Mouse (Mus musculus) frontal cortex, postnatal 10 days (tissue): ENCODE data around the gene Bbs1.
A peak's percentile ranks its signal among the peaks of the same experiment; 100 is the strongest.
"Not testable (repeated sequence)": the region's sequence is repeated elsewhere in the genome, so short reads cannot be mapped to it uniquely, and the experiment has no call there.

Experiments used
- DNase-seq, 2 experiments: peaks; one replicate each; pipeline ENCODE4 v3.0.0; 2022; ENCODE audit warnings: low spot score in 2 of 2, mixed read lengths in 1 of 2

Bbs1 gene

GRCm38 (mm10) chr19:4905979-4906794 lies at the start of gene Bbs1:
TSS of gene Bbs1 (minus strand) at chr19:4906628.
- DNase-seq = peak; percentile 43 to 78

GRCm38 (mm10) chr19:4948641-4949040 lies 42.2 kb upstream of the Bbs1 start:
- DNase-seq = not testable (repeated sequence)

GRCm38 (mm10) chr19:4945540-4945939 lies 39.1 kb upstream of the Bbs1 start:
- no peak for DNase-seq

- DNase-seq = peak in 1 of 2 experiments; percentile 32
Measured at GRCm38 (mm10) chr19:4943253-4943588, 36.8 kb upstream of the Bbs1 start.

GRCm38 (mm10) chr19:4942551-4943252 lies 36.3 kb upstream of the Bbs1 start, which contains the start of gene Peli3:
TSS of gene Peli3 (minus strand) at chr19:4943127.
- DNase-seq = peak; percentile 54 to 79

DNA sequence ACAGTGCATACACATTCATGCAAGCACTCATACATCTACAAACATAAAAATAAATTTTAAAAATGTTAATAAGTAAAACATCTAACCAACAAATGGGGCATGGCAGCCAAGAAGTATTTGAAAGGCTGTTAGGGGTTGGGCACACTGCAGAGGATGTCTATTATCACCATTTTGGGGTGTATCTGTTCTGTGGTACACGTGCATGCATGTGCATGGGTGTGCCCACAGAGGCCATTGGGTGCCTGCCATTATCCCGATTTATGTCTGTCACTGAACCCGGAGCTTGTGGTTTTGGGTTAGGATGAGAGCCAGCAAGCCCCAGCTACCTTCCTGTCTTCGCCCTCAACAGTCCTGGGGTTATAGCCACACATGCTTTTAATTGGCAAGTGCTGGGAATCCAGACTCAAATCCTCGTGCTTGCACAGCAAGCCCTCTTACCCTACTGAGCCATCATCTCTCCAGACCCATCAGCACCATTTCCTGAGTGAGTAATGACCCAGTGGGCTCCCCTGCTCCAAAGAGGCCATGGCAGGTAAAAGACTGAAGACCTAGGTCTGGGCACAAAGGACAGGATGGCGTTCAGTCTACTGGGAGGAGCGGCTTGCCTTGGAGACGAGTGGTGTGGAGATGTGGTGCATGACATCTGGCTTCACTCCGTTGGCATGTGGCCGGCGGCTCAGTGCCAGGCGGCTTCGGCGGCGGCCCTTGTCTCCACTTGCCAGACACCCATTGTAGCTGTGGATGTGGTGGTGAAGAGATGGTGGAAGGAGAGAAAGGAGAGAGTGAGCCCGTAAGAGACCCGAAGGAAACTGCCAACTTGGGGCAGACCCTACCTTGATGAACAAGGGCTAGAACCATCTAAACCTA lies 31.2 kb upstream of the Bbs1 start:
- no peak for DNase-seq

DNA sequence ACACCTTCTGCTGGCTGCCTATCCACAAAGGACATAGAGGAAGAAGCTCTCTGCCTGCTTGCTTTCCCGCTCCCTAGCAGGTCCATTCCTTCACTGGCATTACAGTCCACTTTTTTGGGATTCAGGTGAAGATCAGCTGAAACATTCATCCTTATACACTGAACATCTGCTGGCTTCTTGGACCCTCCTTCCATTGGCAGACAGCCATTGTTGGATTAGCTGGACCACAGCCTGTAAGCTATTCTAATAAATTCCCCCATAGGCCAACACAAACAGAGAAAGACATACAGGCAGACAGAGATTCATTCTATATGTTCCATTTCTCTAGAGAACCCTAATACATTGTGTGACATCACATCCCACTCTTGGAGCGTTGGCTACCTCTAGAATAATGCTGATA lies 30.5 kb upstream of the Bbs1 start:
- DNase-seq = no peak

DNA sequence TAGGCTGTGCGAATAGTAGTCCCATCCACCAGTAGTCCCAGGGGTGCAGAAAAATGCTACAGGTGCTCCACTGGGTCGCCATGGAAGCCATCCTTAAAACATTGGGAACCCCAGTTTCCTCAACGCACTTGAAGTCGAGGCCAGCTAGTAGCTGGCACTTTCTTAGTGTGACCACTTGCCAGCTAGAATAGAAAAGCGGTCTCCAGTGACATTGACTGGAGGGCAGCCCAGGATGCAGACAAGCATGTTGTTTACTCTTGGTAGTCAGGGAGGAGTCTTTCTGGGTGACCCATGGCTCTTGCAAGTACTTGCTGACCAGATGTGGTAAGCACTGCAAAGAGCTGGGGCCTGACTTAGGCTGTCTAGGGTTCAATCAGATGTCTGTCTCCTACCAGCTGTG lies 22.4 kb upstream of the Bbs1 start:
- no peak for DNase-seq

GRCm38 (mm10) chr19:4927904-4928531 lies 21.6 kb upstream of the Bbs1 start, which contains the start of gene Dpp3:
TSS of gene Dpp3 (minus strand) at chr19:4928287.
- peak; percentile 96 to 98 for DNase-seq

DNA sequence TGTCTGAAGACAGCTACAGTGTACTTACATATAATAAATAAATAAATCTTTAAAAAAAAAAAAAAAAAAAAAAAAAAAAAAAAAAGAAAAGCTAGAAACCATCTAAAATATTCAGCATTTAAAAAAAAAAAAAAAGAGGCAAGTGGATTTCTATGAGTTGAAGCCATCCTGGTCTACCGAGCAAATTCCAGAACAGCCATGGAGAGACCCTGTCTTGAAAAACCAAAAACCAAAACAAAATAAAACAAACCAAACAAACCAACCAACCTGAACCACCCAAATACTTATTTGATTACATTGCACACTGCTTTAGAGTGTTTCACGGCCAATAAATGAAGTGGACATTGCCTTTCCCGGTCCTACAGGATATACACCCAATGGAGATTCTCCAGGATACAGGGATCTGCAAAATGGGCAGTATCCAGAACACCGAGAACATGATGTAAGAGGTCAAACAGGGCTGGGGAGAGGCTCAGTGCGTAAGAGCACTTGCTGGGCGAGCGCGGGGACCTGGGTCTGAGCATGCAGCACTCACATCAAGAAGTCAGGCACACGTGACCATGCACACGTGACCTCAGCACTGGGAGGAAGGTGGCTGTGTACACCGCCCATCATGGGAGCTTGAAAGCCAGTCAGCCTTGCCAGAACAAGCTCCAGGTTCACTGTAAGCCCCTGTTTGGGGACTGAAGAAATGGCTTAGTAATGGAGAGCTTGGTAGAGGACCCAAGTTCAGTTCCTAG lies 18.9 kb upstream of the Bbs1 start:
- DNase-seq = no peak

- DNase-seq = no peak
Measured at GRCm38 (mm10) chr19:4919652-4920051, 13.2 kb upstream of the Bbs1 start.

GRCm38 (mm10) chr19:4916827-4917226 lies 10.4 kb upstream of the Bbs1 start:
- DNase-seq = no peak

GRCm38 (mm10) chr19:4915924-4916603 lies 9.6 kb upstream of the Bbs1 start:
- DNase-seq = no peak

DNA sequence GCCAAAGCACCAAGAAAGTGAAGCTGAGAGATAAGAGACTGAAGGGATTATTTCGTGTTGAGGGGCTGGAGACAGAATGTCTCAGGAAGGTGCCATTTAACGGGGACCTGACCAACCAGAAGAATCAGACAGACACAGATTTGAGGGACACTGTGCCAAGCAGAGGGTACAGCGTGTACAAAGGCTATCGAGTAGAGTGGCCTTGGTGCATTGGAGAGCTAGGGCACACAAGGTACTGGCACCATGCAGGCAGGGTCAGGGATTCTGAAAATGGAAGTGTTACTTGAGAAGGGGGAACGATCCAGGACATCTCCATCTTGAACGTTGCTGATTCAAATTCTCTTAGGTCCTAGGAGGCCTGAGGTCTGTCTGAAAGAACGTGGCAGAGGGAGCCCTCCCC lies 2.9 kb upstream of the Bbs1 start:
- no peak for DNase-seq

GRCm38 (mm10) chr19:4908107-4908506 lies 1.7 kb upstream of the Bbs1 start:
- DNase-seq = no peak

DNA sequence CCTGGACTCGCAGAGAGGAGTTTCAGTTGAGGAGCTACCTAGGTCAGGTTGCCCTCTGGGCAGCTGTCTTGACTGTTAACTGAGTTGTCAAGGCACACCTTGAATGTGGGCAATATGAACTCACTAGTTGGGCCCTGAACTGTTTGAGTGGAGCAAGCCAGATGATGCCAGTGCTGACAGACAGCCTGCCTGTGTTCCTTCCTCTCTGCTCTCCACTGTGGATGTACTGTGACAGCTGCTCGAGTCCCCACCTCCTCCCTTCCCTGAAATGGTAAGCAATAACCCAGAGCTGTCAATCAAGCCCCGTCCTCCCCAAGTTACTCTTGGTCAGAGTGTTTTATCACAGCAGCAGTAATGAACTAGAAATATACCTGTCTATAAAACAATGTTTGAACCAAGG lies 6.5 kb downstream of the Bbs1 start:
- no peak for DNase-seq

GRCm38 (mm10) chr19:4898972-4899371 lies 7.5 kb downstream of the Bbs1 start:
- DNase-seq = no peak

GRCm38 (mm10) chr19:4896780-4897520 lies 9.5 kb downstream of the Bbs1 start:
- DNase-seq = no peak

DNA sequence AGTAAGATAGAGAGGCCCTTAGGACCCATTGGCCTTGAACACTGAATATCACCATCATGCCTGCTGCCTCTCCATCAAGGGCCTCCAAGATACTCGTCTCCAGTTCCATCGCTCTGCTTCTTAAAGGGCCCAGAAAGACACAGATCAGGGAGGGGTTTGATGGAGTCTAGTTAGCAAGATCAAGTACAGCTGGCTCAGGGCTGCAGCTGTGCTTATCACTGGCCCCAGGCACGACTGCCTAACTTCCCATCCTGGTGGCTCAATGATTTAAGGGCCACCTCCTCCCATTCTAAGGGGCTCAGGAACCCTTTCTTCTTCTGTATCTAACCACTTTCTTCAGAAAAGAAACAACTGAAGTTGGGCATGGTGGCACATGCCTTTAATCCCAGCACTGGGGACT lies 14.6 kb downstream of the Bbs1 start:
- DNase-seq = no peak

DNA sequence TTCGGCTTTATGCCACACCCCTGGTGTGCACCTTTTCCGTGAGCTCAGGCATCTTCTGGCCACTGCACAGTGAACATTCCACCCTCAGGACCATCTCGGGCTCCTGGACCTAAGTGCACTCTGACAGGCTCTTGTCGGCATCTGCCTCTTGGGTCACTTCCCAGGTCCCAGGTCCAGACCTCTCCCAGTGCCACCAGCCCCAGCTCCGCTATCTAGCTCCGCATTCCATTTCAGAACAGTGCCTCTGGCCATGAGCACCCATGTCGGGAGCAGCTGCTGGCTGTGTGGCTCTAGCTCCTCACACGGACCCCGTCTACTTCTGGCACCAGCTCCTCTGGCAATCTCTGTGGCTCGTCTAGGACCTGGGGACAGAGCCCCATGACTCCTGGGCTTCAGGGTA lies 16.6 kb downstream of the Bbs1 start:
- no peak for DNase-seq
